Mouse (Mus musculus) E14TG2a.4 (cell line): ENCODE results near the gene Mrgprh.
A peak's percentile ranks its signal among the peaks of the same experiment; 100 is the strongest.
"Not testable (repeated sequence)": the region's sequence is repeated elsewhere in the genome, so short reads cannot be mapped to it uniquely, and the experiment has no call there.

Experiments used
- H3K27me3 ChIP-seq: 2 replicates; pipeline ENCODE4 v1.6.1; 2014; ENCODE audit warnings: low read length, control low read depth; ENCODE audit not compliant: insufficient read depth
- H3K36me3 ChIP-seq: 2 replicates; pipeline ENCODE4 v1.6.1; 2014; ENCODE audit warnings: low read length, control low read depth; ENCODE audit not compliant: insufficient read depth
- H3K4me1 ChIP-seq: replicated peaks from 2 replicates; pipeline ENCODE4 v1.6.1; 2014; ENCODE audit warnings: low read depth, low read length, control low read depth
- H3K4me3 ChIP-seq: replicated peaks from 2 replicates; pipeline ENCODE4 v1.5.1; 2014; ENCODE audit warnings: mild to moderate bottlenecking, low read length
- H3K9me3 ChIP-seq: 2 replicates; pipeline ENCODE4 v1.6.1; 2014; ENCODE audit warnings: low read length, control low read depth
- CTCF ChIP-seq: conservative IDR thresholded peaks from 2 replicates; pipeline ENCODE4 v1.5.1; 2014; ENCODE audit warnings: low read length
- NANOG ChIP-seq: IDR thresholded peaks from 2 replicates; pipeline ENCODE4 v1.6.1; 2014; ENCODE audit warnings: borderline replicate concordance, low read length, mixed read lengths
- POU5F1 ChIP-seq: IDR thresholded peaks from 2 replicates; pipeline ENCODE4 v1.6.1; 2014; ENCODE audit warnings: low read length, borderline replicate concordance

Gene Mrgprh

DNA sequence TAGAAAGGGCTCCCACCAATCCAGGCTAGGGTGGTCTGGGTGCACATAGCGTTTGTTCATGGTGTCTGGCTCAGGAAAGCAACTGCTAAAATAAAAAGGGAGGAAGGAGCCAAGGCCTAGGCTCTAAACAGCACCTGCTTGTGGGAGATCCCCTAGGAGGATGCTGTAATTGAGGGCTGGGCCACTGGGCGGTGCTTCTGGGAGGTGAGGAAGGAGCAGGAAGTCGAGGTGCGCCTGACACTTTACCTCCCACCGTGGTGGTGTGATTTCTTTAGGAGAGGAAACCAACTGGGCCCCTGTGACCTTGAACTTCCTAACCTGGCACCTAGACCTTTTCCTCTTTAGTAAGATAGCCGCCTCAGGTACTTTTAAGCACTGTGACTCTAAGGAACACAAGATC lies 10.8 kb downstream of the Mrgprh start:
- Histone ChIP-seq H3K4me3 (no peak overlapping the region), H3K9me3 (no peaks in the 10 kb centered on the region), H3K27me3 (no peaks in the 10 kb centered on the region), H3K4me1 (peaks cover 63% of the 10 kb centered on the region), H3K36me3 (peaks cover 44% of the 10 kb centered on the region)
- TF ChIP-seq CTCF (0 out of 2 replicates have a peak, but pooled peaks have one; percentile 14), NANOG (no peak), POU5F1 (no peak)

DNA sequence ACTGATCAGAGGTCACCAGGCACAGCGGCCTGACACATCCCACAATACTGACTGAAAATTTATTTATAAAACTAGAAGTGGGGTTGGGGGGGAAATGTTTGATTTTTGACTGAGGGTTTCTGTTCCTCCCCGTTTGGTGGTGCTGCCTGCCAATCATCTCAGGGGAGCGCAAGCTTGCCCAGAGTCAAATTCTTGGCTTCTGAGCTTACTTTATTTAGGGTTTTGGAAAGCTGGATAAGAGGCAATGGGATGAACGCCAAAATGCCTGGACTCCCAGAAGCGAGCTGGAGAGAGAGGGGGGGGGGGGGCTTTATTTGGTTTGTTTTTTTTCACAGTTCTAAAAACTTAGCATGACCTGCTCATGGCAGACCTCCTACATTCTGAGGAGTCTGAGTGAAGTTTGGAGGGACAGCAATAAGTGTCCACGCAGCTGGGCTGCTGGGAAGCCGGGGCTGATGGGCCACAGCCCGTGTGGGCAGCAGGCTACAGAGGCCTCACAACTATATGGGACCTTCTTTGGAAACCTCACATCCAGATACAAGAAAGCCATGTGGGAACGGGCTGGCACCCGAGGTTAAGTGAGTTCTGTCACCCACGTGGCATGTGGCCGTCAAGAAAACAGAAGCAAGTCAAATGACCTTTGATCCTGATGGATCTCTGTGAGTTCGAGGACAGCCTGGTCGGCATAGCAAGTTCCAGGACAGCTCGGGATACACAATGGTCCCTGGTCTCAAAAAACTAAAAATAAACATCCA lies 11.4 kb downstream of the Mrgprh start:
- Histone ChIP-seq H3K36me3 (peaks cover 50% of the 10 kb centered on the region), H3K4me1 (peaks cover 68% of the 10 kb centered on the region), H3K4me3 (no peak overlapping the region), H3K27me3 (no peaks in the 10 kb centered on the region), H3K9me3 (no peaks in the 10 kb centered on the region)
- TF ChIP-seq NANOG = no peak
- TF ChIP-seq POU5F1 = no peak
- no peak for TF ChIP-seq CTCF

DNA sequence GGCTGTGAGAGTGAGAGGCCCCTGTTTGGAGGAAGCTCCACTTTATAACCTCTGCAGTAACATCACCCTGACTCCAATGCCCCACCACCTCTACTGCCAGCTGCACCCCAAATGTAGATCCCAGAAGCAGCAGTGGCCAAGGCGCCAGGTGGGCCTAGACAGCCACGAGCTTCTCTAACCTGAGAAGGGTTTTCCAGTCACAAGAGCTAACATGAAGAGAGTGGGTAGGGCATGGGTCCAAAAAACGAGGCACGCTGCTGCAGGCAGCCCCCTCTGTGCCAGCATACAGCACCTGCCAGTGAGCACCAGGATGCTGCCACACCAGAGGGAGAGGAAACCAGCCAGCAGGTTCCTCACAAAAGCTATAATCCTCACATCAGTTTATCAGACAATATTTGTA lies 15.2 kb downstream of the Mrgprh start:
- TF ChIP-seq NANOG = no peak
- TF ChIP-seq CTCF = no peak
- TF ChIP-seq POU5F1 = no peak
- no peaks in the 10 kb centered on the region for H3K9me3 ChIP-seq
- no peak overlapping the region for H3K4me3 ChIP-seq
- peaks cover 88% of the 10 kb centered on the region for H3K36me3 ChIP-seq
- no peaks in the 10 kb centered on the region for H3K27me3 ChIP-seq
- peaks cover 49% of the 10 kb centered on the region for H3K4me1 ChIP-seq

DNA sequence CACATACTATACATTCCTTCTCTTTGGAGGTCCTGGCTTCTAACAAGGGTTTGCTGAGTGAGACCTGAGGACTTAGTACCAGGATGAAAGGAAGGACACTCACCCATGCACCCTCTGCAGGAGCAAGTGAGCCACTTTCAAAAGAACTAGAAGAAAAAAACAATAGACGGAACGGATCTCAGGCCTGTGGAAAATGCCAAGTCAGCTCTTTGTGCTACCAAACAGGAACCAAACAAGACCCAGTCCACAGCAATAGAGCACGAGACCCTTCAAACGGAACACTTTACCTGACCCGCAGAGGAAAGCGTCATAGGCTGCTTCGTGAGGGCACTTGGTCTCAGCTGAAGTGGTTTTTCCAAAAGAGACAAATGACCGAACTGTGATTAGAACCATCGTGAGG lies 16.2 kb downstream of the Mrgprh start:
- peaks cover 41% of the 10 kb centered on the region for H3K4me1 ChIP-seq
- H3K4me3 ChIP-seq = no peak overlapping the region
- TF ChIP-seq CTCF (no peak), POU5F1 (no peak), NANOG (no peak)
- H3K36me3 ChIP-seq = peaks cover 98% of the 10 kb centered on the region
- H3K27me3 ChIP-seq = no peaks in the 10 kb centered on the region
- no peaks in the 10 kb centered on the region for H3K9me3 ChIP-seq

DNA sequence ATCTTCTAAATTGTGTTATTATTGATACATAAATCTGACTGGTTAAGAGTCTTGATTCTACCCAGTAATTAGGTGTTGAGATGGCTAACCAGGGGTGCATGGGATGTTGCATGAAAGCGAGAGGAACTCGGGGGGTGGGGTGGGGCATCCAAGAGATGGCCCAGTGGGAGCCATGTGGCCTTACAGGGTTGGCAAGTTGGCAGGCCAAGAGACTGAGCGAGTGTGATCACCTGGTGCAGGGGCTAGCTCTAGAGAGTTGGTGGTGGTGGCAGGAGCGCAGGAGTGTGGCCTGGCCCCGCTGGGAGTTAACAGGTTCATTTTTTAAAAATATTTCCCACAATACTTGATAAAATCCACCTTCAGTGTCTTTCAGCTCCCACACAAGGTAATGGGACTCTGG lies 21.8 kb downstream of the Mrgprh start:
- Histone ChIP-seq H3K36me3 (peaks cover 93% of the 10 kb centered on the region), H3K4me3 (no peak overlapping the region), H3K27me3 (no peaks in the 10 kb centered on the region), H3K9me3 (no peaks in the 10 kb centered on the region), H3K4me1 (peaks cover 34% of the 10 kb centered on the region)
- TF ChIP-seq CTCF = no peak
- no peak for TF ChIP-seq POU5F1
- TF ChIP-seq NANOG = no peak

DNA sequence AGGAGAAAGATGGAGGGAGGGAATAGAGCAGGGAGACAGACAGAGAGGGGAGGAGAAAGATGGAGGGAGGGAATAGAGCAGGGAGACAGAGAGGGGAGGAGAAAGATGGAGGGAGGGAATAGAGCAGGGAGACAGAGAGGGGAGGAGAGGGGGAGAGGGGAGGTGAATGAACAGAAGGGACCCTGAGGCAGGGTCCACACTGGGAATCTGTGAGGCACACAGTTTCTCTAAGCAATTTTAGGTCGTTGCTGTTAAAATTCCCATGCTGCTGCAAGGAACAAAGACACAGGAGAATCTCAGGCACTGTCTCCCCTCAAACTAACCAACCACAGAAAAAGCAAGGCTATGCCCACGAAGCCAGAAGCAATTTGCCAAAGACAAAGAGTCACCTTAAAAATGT lies 22.8 kb downstream of the Mrgprh start:
- not testable (repeated sequence) for H3K9me3 ChIP-seq

DNA sequence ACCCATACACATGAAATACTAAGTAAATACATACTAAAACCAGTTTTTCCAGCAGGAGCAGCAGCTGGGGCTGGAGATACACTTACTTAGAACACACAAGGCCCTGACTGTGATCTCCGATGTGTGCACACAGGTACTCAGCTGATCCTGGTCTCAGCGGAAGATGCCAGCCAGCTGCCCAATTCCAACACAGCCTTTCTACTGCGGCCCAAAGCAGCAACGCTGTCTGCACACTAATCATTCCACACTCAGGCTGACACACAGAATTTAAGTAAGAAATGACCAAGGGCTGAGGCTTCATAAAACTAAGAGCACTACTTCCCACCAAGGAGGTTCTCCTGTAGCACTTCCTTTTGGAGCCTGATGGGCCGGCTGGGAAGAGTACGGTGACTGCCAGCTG lies 26.5 kb downstream of the Mrgprh start:
- Histone ChIP-seq H3K9me3 (no peaks in the 10 kb centered on the region), H3K4me1 (peaks cover 33% of the 10 kb centered on the region), H3K27me3 (no peaks in the 10 kb centered on the region), H3K36me3 (peaks cover 84% of the 10 kb centered on the region), H3K4me3 (no peak overlapping the region)
- no peak for TF ChIP-seq CTCF
- TF ChIP-seq NANOG = no peak
- TF ChIP-seq POU5F1 = no peak

More for the DNA sequence above, 22.8 kb downstream of the Mrgprh start:
- H3K27me3 ChIP-seq, H3K4me3 ChIP-seq: not testable (repeated sequence)
- H3K4me1 ChIP-seq = peaks cover 34% of the 10 kb centered on the region
- H3K36me3 ChIP-seq = peaks cover 93% of the 10 kb centered on the region

DNA sequence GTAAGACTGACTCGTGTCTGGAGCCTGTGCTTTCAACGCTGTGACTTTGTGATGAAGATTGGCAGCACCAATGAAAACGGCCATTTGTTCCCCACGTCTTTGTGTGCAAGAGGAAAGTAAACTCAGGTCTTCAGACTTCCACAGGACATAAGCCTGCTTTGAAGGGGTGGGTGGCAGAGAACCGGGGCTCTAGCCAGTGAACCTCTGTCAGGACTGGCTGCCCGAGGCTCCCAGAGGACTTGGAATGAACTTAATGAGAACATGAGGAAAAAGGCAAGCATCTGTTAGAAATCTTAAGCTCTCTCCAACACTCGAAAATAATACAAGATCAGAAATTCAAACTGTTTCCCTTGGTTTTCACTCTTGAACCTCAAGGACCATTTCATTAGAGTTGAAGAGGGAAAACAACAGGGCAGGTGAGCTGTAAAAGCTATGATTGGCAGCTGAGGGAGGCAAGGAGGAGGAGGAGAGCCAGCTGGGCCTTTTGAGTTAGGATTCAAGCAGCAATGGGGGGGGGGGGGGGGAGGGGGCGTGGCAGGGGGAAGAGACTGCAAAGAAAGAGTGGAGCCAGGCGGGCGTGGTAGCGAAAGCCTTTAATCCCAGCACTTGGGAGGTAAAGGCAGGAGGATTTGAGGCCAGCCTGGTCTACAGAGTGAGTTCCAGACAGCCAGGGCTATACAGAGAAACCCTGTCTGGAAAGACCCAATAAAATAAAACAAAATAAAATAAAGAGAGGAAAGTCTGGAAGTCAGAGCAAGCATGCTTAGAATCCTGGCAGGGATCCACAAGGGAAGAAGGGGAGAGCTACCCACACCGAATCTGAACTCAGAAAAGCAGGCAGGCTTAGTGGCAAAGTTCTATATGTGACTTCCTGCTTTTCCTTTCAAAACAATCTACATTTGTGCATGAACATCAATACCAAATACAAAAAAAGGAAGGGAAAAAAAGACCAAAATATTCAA lies 27.8 kb downstream of the Mrgprh start:
- H3K4me3 ChIP-seq = no peak overlapping the region
- no peaks in the 10 kb centered on the region for H3K9me3 ChIP-seq
- no peaks in the 10 kb centered on the region for H3K27me3 ChIP-seq
- H3K36me3 ChIP-seq = peaks cover 83% of the 10 kb centered on the region
- TF ChIP-seq POU5F1 (no peak), NANOG (no peak), CTCF (no peak)
- peaks cover 31% of the 10 kb centered on the region for H3K4me1 ChIP-seq
